Mouse (Mus musculus) heart, embryonic 16.5 days (tissue): Measurements from ENCODE around the gene Cit. TPM values are rescaled to one million over a fixed set of nuclear protein-coding genes. Genes with fewer than 3 reads are reported as not detected.

Source experiments
- ATAC-seq: fragments of 200-750 bp; cut with Nextera tagmentation; replicated peaks from 2 replicates; pipeline ENCODE4 v1.8.0; 2017; ENCODE audit warnings: moderate number of reproducible peaks; ENCODE audit not compliant: insufficient read depth, low FRiP score; ENCODE audit errors: extremely low read depth
- H3K27ac ChIP-seq: fragments of 300-500 bp; sonication (generic); 2 replicates; pipeline ENCODE4 v1.5.1; 2014; ENCODE audit warnings: mild to moderate bottlenecking, low read length, control low read depth, moderate library complexity
- H3K27me3 ChIP-seq: fragments of 300-500 bp; sonication (generic); 2 replicates; pipeline ENCODE4 v1.6.1; 2014; ENCODE audit warnings: low read length, mixed read lengths; ENCODE audit not compliant: control insufficient read depth, insufficient read depth
- H3K36me3 ChIP-seq: fragments of 300-500 bp; sonication (generic); 2 replicates; pipeline ENCODE4 v1.6.1; 2014; ENCODE audit not compliant: control insufficient read depth, insufficient read depth
- H3K4me1 ChIP-seq: fragments of 300-500 bp; sonication (generic); 2 replicates; pipeline ENCODE4 v1.6.1; 2014; ENCODE audit warnings: low read length, mixed read lengths; ENCODE audit not compliant: control insufficient read depth, insufficient read depth
- H3K4me2 ChIP-seq: fragments of 300-500 bp; sonication (generic); 2 replicates; pipeline ENCODE4 v1.6.1; 2014; ENCODE audit warnings: low read depth, mild to moderate bottlenecking, control low read depth, low read length
- H3K4me3 ChIP-seq: fragments of 300-500 bp; sonication (generic); 2 replicates; pipeline ENCODE4 v1.5.1; 2014; ENCODE audit warnings: mild to moderate bottlenecking, control low read depth, low read length
- H3K9ac ChIP-seq: fragments of 300-500 bp; sonication (generic); 2 replicates; pipeline ENCODE4 v1.6.1; 2014; ENCODE audit warnings: low read length, control low read depth
- H3K9me3 ChIP-seq: fragments of 300-500 bp; sonication (generic); replicated peaks from 2 replicates; pipeline ENCODE4 v1.6.1; 2016; ENCODE audit warnings: low read length; ENCODE audit not compliant: control insufficient read depth
- WGBS: fragments of 180-500 bp; shearing (Covaris S2); extraction: QIAGEN DNeasy Blood & Tissue Kit; methylation state at CpG from one replicate; pipeline ENCODE4 v1.1.7; 2014; 5-methylcytosine and 5-hydroxymethylcytosine counted together
- polyA plus RNA-seq: library from polyadenylated mRNA; unstranded; fragments of >200 nt; fragmentation: Nextera tagmentation; extraction: Ambion mirVana; gene quantifications from 2 replicates; pipeline ENCODE4 v1.2.1, GENCODE M21; 2015

Cit gene
- polyA plus RNA-seq, 1 experiment from 2014 or later: 21.7 TPM

DNA sequence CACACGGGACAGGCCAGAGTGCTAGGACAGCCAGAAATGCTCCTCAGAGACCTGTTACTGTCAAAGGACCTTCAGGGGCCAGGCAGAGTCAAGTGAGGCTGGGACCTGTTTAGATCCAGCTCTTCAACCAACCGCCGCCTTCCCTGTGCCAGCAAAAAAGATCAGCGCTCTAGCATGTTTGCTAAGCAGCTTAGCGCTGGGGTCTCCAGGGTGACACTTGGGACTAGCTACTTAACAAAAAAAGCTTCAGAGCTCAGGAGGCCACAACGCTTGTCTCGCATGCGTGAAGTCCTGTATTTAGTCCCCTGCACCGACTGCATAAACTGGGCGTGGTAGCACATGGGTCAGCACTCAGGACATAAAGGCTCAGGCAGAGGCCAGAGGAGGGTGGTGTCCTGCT is 16.9 kb downstream of the Cit start:
- Histone ChIP-seq H3K27me3 (no peaks in the 10 kb centered on the region), H3K9me3 (no peaks in the 10 kb centered on the region), H3K9ac (no peak overlapping the region), H3K4me2 (no peak overlapping the region), H3K4me1 (peaks cover 10% of the 10 kb centered on the region), H3K36me3 (peaks cover 18% of the 10 kb centered on the region), H3K4me3 (no peak overlapping the region), H3K27ac (no peak overlapping the region)
- no peak for ATAC-seq
- WGBS: 85% methylated on average over 10 of the region's 10 CpGs

DNA sequence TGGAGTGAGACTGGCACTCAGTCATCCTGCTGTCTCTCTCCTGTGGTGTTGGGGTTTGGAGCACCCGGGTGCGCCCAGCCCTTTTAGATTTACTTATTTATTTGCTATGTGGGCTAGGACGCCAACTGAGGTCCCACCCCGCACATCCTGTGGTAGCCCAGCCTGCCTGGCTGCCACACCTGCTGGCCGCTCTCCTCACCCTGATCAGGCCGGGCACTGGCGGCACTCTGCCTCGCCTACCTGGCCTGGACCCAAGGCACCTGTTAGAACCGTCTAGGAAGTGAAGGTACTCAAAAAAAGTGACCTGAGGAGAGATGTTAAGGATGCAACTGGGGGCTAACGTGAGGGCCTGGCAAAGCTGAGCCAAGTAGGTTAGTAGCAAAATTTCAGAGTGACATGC is 17.4 kb downstream of the Cit start:
- H3K4me3 ChIP-seq: no peak overlapping the region
- H3K27ac ChIP-seq: no peak overlapping the region
- WGBS: 94% methylated on average over 10 of the region's 10 CpGs
- peaks cover 18% of the 10 kb centered on the region for H3K36me3 ChIP-seq
- no peak overlapping the region for H3K9ac ChIP-seq
- no peak for ATAC-seq
- H3K9me3 ChIP-seq: no peaks in the 10 kb centered on the region
- H3K27me3 ChIP-seq: no peaks in the 10 kb centered on the region
- no peak overlapping the region for H3K4me2 ChIP-seq
- H3K4me1 ChIP-seq: peaks cover 10% of the 10 kb centered on the region

DNA sequence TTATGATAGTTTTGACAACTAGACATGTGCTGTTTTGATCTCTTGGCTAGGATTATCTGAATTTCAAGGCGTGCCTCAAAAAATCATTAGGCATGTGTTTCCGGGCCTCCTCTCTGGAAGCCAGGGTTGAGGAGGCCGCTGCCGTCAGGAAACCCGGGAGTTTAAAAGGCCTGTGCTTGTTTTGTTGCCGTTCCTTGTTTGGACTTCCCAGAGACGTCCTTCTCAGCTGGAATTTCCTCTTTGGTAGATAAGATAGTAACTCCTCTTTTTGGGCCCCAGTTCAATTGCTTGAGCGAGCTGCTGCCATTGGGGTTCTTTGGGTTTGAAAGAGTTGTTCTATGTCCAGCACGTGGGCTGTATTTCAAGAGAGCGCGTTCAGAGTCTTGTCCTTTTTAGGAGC is 21.2 kb downstream of the Cit start:
- Histone ChIP-seq H3K9ac (no peak overlapping the region), H3K4me2 (no peak overlapping the region), H3K9me3 (no peaks in the 10 kb centered on the region), H3K27ac (peak overlapping the region; percentile 50; the same call in 1 of the 2 replicates), H3K4me1 (peaks cover 10% of the 10 kb centered on the region), H3K4me3 (no peak overlapping the region), H3K27me3 (no peaks in the 10 kb centered on the region), H3K36me3 (peaks cover 8% of the 10 kb centered on the region)
- WGBS: 37% methylated on average over 11 of the region's 11 CpGs
- ATAC-seq: no peak; the same call in 1 of the 2 replicates

DNA sequence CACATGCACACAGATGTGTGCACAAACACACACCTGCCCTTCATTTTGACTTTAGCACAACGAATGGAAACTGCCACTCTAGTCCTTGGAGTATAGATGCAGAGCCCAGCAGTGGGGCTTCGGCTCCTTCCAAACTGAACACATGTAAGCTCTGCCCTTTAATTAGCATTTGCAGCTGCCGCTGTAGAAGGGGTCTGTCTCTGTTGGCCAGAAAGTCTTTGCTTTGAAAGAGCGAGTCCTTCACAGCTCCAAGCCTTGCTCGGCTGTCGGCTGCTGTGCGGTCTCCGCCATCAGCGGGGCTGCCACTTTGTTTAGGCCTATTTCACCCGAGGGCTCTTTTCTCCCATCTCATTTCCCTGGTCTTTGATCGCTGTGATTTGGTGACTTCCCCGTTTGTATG is 23.5 kb downstream of the Cit start:
- Histone ChIP-seq H3K4me2 (no peak overlapping the region), H3K4me1 (peaks cover 10% of the 10 kb centered on the region), H3K27me3 (no peaks in the 10 kb centered on the region), H3K27ac (no peak overlapping the region), H3K9me3 (no peaks in the 10 kb centered on the region), H3K4me3 (no peak overlapping the region), H3K36me3 (no peaks in the 10 kb centered on the region), H3K9ac (no peak overlapping the region)
- ATAC-seq: no peak
- WGBS: 91% methylated on average over 12 of the region's 12 CpGs

DNA sequence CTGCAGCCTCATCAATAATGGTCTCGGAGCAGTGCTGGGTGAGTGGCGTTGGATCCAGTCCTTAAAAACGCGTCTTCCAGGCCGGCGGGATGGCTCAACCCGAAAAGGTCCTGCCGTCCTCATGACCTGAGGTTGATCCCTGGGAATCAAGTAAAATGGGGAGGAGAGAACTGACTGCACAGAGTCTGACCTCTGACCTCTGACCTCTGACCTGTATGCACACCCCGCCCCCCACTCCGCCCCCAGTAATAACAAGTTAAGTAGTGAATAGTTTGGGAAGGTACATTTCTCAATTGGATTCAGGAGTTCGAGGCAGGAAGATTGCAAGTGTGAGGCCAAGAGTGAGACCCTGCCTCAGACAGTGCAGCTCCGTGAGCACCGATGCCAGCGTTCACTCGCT is 24.1 kb downstream of the Cit start:
- Histone ChIP-seq H3K4me2 (no peak overlapping the region), H3K27me3 (no peaks in the 10 kb centered on the region), H3K36me3 (peaks cover 5% of the 10 kb centered on the region), H3K4me1 (peaks cover 10% of the 10 kb centered on the region), H3K9ac (no peak overlapping the region), H3K4me3 (no peak overlapping the region), H3K9me3 (no peaks in the 10 kb centered on the region), H3K27ac (no peak overlapping the region)
- WGBS: 93% methylated on average over 15 of the region's 15 CpGs
- ATAC-seq: no peak

DNA sequence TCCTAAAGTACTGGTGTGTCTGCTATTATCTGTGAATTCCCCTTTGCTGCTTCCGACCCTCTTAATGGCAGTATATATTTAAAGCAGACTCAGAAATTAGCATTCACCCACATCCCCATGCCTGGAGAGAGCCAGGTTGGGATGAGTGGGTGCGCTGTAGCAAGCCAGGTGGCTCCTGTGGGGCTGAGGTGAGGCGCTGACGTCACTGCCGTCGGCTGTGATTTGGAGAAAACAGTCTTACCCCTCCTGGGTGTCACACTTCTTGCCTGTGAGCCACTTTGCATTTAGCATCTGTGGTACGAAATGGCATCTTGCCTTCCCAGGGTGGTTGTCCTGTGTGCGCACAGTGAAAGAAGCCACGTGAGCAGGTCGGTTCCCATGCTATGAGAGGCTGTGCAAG is 26.1 kb downstream of the Cit start:
- no peaks in the 10 kb centered on the region for H3K9me3 ChIP-seq
- ATAC-seq: no peak
- no peak overlapping the region for H3K4me3 ChIP-seq
- no peak overlapping the region for H3K9ac ChIP-seq
- H3K4me1 ChIP-seq: peaks cover 6% of the 10 kb centered on the region
- H3K27ac ChIP-seq: no peak overlapping the region
- H3K36me3 ChIP-seq: peaks cover 13% of the 10 kb centered on the region
- 90% methylated on average over 10 of the region's 10 CpGs for WGBS
- H3K27me3 ChIP-seq: no peaks in the 10 kb centered on the region
- no peak overlapping the region for H3K4me2 ChIP-seq

DNA sequence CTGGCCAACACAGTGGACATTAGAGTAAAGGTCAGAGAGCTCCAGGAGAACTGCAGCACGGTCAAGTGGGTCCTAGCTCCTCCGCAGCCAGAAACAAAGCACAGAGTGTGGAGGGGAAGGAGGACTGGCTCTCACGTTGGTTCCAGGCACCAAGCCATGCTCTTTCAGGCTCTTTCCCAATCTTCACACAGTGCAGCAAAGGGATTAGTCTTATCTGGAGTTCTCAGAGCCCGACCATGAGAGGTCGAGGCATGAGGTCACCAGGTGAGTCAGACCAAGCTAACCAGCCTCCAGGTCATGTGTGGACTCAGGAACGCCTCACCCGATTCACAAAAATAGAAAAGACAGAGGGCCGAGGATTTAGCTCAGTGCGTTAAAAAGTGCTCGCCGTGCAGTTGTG is 27.0 kb downstream of the Cit start:
- no peak overlapping the region for H3K27ac ChIP-seq
- H3K4me1 ChIP-seq: no peaks in the 10 kb centered on the region
- H3K9me3 ChIP-seq: no peaks in the 10 kb centered on the region
- H3K27me3 ChIP-seq: no peaks in the 10 kb centered on the region
- H3K4me2 ChIP-seq: no peak overlapping the region
- peaks cover 13% of the 10 kb centered on the region for H3K36me3 ChIP-seq
- 69% methylated on average over 11 of the region's 11 CpGs for WGBS
- H3K4me3 ChIP-seq: no peak overlapping the region
- no peak overlapping the region for H3K9ac ChIP-seq
- ATAC-seq: no peak

DNA sequence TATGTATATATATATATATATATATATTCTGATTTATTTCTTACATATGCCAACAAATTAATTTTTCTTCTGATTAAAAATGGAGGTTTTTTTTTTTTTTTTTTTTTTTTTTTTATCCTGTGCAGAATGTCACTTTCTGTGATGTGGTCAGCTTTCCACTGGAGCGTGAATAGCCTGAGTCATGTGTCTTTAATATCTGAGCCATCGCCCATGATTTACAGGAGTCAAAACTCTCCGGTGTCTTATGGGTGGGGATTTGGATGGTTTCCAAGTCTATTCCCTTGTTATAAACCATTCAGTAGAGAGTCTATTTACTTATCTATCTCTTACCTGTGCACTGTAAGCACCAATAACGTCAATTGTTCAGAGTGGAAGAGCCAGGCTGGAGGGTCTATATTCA is 27.9 kb downstream of the Cit start:
- 63% methylated on average over 4 of the region's 4 CpGs for WGBS
- Histone ChIP-seq H3K9ac (no peak overlapping the region), H3K4me2 (no peak overlapping the region), H3K36me3 (peaks cover 13% of the 10 kb centered on the region), H3K4me3 (no peak overlapping the region), H3K27me3 (no peaks in the 10 kb centered on the region), H3K27ac (no peak overlapping the region), H3K9me3 (no peaks in the 10 kb centered on the region), H3K4me1 (no peaks in the 10 kb centered on the region)
- ATAC-seq: no peak

DNA sequence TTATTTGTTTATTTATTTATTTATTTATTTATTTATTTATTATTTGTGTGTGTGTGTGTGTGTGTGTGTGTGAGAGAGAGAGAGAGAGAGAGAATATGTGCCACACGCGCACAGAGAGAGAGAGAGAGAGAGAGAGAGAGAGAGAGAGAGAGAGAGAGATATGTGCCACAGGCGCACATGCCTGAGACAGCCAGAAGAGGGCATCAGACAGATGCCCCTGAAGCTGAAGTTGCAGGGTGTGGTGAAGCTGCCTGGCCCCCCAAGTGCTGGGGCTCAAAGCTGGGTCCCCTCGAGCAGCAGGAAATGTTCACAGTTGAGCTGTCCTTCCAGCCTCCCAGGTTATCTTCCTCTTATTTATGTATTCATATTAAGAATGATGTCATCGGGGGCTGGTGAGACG is 32.3 kb downstream of the Cit start:
- H3K27ac ChIP-seq: no peak overlapping the region
- H3K9me3 ChIP-seq: no peaks in the 10 kb centered on the region
- no peaks in the 10 kb centered on the region for H3K4me1 ChIP-seq
- ATAC-seq: no peak
- no peak overlapping the region for H3K9ac ChIP-seq
- 88% methylated on average over 6 of the region's 6 CpGs for WGBS
- no peaks in the 10 kb centered on the region for H3K27me3 ChIP-seq
- no peak overlapping the region for H3K4me2 ChIP-seq
- H3K4me3 ChIP-seq: no peak overlapping the region
- peaks cover 20% of the 10 kb centered on the region for H3K36me3 ChIP-seq

DNA sequence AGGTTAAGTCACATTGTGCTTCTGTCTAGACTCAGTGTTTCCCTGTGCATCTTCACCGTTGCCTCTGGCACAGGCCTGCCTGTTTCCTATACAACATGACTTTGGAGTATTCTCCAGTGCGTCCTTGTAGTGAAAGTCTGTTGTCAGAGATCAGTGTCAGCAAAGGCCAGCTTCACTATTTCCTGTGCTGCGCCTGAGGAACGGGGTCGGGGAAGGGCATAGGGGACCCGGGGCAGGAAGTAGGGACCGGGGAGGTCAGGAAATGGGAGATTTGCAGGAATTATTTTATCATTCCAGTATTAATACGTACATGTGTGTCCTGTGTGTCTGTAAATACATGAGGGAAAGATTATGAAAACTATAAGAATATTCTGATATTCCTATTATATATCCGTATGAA is 37.1 kb downstream of the Cit start:
- Histone ChIP-seq H3K9ac (no peak overlapping the region), H3K9me3 (no peaks in the 10 kb centered on the region), H3K27me3 (no peaks in the 10 kb centered on the region), H3K4me2 (no peak overlapping the region), H3K36me3 (peaks cover 30% of the 10 kb centered on the region), H3K4me1 (no peaks in the 10 kb centered on the region), H3K27ac (no peak overlapping the region), H3K4me3 (no peak overlapping the region)
- ATAC-seq: no peak
- WGBS: 74% methylated on average over 9 of the region's 9 CpGs
